Mouse (Mus musculus) hindbrain, embryonic 10.5 days (tissue): ENCODE data around the gene Wnt3a. TPM values are rescaled to one million over a fixed set of nuclear protein-coding genes. Genes with fewer than 3 reads are reported as not detected.

Experiments
- DNase-seq: peaks from one replicate; pipeline ENCODE4 v3.0.0-alpha.2; 2017; ENCODE audit warnings: low spot score
- H3K27ac ChIP-seq: fragments of 300-500 bp; sonication (generic); 2 replicates; pipeline ENCODE4 v1.5.1; 2016; ENCODE audit warnings: mild to moderate bottlenecking, moderate library complexity
- H3K27me3 ChIP-seq: fragments of 300-500 bp; sonication (generic); 2 replicates; pipeline ENCODE4 v1.6.1; 2016; ENCODE audit warnings: mild to moderate bottlenecking; ENCODE audit not compliant: poor library complexity, insufficient read depth, severe bottlenecking
- H3K36me3 ChIP-seq: fragments of 300-500 bp; sonication (generic); 2 replicates; pipeline ENCODE4 v1.6.1; 2016; ENCODE audit warnings: mild to moderate bottlenecking, moderate library complexity
- H3K4me1 ChIP-seq: fragments of 300-500 bp; sonication (generic); replicated peaks from 2 replicates; pipeline ENCODE4 v1.6.1; 2016; ENCODE audit warnings: mild to moderate bottlenecking
- H3K4me3 ChIP-seq: fragments of 300-500 bp; sonication (generic); 2 replicates; pipeline ENCODE4 v1.5.1; 2016; ENCODE audit warnings: mild to moderate bottlenecking, moderate library complexity
- H3K9me3 ChIP-seq: fragments of 300-500 bp; sonication (generic); 2 replicates; pipeline ENCODE4 v1.6.1; 2016; ENCODE audit warnings: mild to moderate bottlenecking, moderate library complexity
- WGBS: fragments of 180-500 bp; shearing (Covaris S2); methylation state at CpG from one replicate; pipeline ENCODE4 v1.1.7; 2016; 5-methylcytosine and 5-hydroxymethylcytosine counted together
- polyA plus RNA-seq: library from polyadenylated mRNA; unstranded; fragments of >200 nt; fragmentation: Nextera tagmentation; extraction: Ambion mirVana; gene quantifications from 2 replicates; pipeline ENCODE4 v1.2.1, GENCODE M21; 2016

The Wnt3a gene
- polyA plus RNA-seq, 1 experiment from 2014 or later: 14.2 TPM

- no peak for DNase-seq
- Histone ChIP-seq H3K4me3 (no peak overlapping the region), H3K9me3 (peaks cover 4% of the 10 kb centered on the region), H3K27me3 (peaks cover 30% of the 10 kb centered on the region; the same call in 1 of the 2 replicates), H3K4me1 (peaks cover 5% of the 10 kb centered on the region), H3K27ac (no peak overlapping the region), H3K36me3 (peaks cover 42% of the 10 kb centered on the region)
- WGBS: 80% methylated on average over 3 of the region's 3 CpGs
These were observed 16.4 kb downstream of the Wnt3a start for GRCm38 (mm10) chr11:59274184-59274583.

- H3K36me3 ChIP-seq: peaks cover 30% of the 10 kb centered on the region
- peaks cover 14% of the 10 kb centered on the region for H3K9me3 ChIP-seq
- peak overlapping the region; percentile 64 for H3K27ac ChIP-seq
- H3K4me1 ChIP-seq: peaks cover 50% of the 10 kb centered on the region
- peak; percentile 10 for DNase-seq
- WGBS: 23% methylated on average over 6 of the region's 6 CpGs
- H3K27me3 ChIP-seq: peaks cover 61% of the 10 kb centered on the region
- H3K4me3 ChIP-seq: no peak overlapping the region
These were observed 23.8 kb downstream of the Wnt3a start for GRCm38 (mm10) chr11:59266727-59267126.

- peak; percentile 10 for DNase-seq
- Histone ChIP-seq H3K27me3 (peaks cover 76% of the 10 kb centered on the region), H3K4me1 (peaks cover 50% of the 10 kb centered on the region), H3K27ac (peak overlapping the region; percentile 89), H3K9me3 (peaks cover 14% of the 10 kb centered on the region), H3K4me3 (peak overlapping the region; percentile 61), H3K36me3 (peaks cover 23% of the 10 kb centered on the region)
- 57% methylated on average over 8 of the region's 8 CpGs for WGBS
These were observed 25.3 kb downstream of the Wnt3a start for GRCm38 (mm10) chr11:59265154-59265813.

GRCm38 (mm10) chr11:59264593-59264992 lies 26.0 kb downstream of the Wnt3a start:
- DNase-seq: peak; percentile 66
- 1% methylated on average over 8 of the region's 8 CpGs for WGBS
- Histone ChIP-seq H3K27ac (peak overlapping the region; percentile 89), H3K9me3 (peaks cover 14% of the 10 kb centered on the region), H3K27me3 (peaks cover 80% of the 10 kb centered on the region), H3K36me3 (peaks cover 17% of the 10 kb centered on the region), H3K4me3 (peak overlapping the region; percentile 61), H3K4me1 (peaks cover 50% of the 10 kb centered on the region)

DNA sequence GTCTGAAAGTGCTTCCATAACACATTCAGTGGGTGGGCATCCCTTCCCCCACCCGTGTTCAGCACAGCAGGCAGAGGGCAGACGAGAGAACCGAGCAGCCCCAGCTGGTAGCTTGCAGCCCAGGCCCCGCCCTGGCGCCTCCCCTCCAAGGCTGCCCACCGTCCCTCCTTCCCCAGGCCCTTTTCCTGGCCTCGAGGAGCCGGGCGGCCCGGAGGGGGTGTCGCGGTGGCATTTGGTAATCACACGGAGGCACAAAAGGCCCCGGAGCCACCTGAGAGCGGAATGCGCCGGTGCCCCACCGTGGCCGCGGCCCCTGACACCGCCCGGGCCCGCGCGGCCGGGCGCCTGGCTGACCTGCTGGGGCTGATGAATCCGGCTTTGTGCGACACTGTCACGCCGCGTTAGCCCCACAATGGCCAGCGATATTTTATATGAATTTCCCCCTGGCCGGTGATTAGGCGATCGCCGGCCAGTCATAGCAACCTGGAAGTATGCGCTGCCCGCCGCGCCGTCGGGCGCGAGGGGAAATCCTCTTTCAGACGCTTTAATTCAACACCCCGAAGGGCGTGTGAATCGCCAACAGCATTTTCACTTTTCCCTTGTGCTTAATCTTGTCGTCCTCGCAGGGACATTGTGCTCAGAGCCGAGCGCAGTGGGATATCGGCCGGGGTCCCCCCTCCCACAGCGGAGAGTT lies 26.5 kb downstream of the Wnt3a start:
- H3K27me3 ChIP-seq: peaks cover 80% of the 10 kb centered on the region
- H3K36me3 ChIP-seq: peaks cover 11% of the 10 kb centered on the region
- H3K27ac ChIP-seq: peak overlapping the region; percentile 89
- H3K4me3 ChIP-seq: peak overlapping the region; percentile 61
- under 1% methylated on average over 56 of the region's 56 CpGs for WGBS
- H3K4me1 ChIP-seq: peaks cover 50% of the 10 kb centered on the region
- peak; percentile 86 for DNase-seq
- H3K9me3 ChIP-seq: peaks cover 9% of the 10 kb centered on the region; the same call in 1 of the 2 replicates

GRCm38 (mm10) chr11:59262308-59262707 lies 28.2 kb downstream of the Wnt3a start:
- no peak for DNase-seq
- H3K36me3 ChIP-seq: no peaks in the 10 kb centered on the region
- peaks cover 50% of the 10 kb centered on the region for H3K4me1 ChIP-seq
- H3K9me3 ChIP-seq: no peaks in the 10 kb centered on the region
- H3K27me3 ChIP-seq: peaks cover 77% of the 10 kb centered on the region
- no peak overlapping the region for H3K27ac ChIP-seq
- no peak overlapping the region for H3K4me3 ChIP-seq

GRCm38 (mm10) chr11:59260706-59261493 lies 29.7 kb downstream of the Wnt3a start:
- Histone ChIP-seq H3K9me3 (no peaks in the 10 kb centered on the region), H3K27ac (0 out of 2 replicates have a peak overlapping the region, but pooled peaks have one; percentile 45), H3K36me3 (no peaks in the 10 kb centered on the region), H3K27me3 (peaks cover 75% of the 10 kb centered on the region), H3K4me3 (no peak overlapping the region), H3K4me1 (peaks cover 36% of the 10 kb centered on the region)
- no peak for DNase-seq
- 85% methylated on average over 10 of the region's 10 CpGs for WGBS

DNA sequence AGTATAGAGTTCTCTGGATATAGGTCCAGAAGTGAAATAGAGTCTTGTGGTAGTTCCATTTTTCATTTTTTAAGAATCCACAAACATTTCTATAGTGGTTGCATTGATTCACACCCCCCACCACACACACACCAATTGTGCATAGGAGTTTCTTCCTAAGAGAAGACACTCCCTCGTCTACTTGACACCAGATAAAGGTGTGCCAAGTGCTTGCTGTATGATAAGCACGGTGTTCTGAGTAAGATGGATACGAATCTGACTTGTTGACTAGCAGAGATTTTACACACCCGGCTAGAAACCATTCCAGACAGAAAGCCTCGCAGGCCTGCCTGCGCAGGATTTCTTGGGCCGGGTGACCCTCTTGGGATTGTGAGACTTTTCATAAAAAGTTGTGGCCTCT lies 30.9 kb downstream of the Wnt3a start:
- peaks cover 71% of the 10 kb centered on the region for H3K27me3 ChIP-seq
- DNase-seq: no peak
- H3K36me3 ChIP-seq: no peaks in the 10 kb centered on the region
- H3K9me3 ChIP-seq: no peaks in the 10 kb centered on the region
- peaks cover 23% of the 10 kb centered on the region for H3K4me1 ChIP-seq
- H3K4me3 ChIP-seq: no peak overlapping the region
- H3K27ac ChIP-seq: no peak overlapping the region
- WGBS: 88% methylated on average over 7 of the region's 7 CpGs

- Histone ChIP-seq H3K4me1 (0 out of 2 replicates have a peak, but pooled peaks cover 4% of the 10 kb centered on the region), H3K27ac (no peak overlapping the region), H3K9me3 (no peaks in the 10 kb centered on the region), H3K27me3 (peaks cover 57% of the 10 kb centered on the region), H3K36me3 (peaks cover 16% of the 10 kb centered on the region), H3K4me3 (no peak overlapping the region)
- DNase-seq: no peak
- WGBS: 71% methylated on average over 10 of the region's 10 CpGs
These were observed 42.5 kb downstream of the Wnt3a start for GRCm38 (mm10) chr11:59248101-59248500.

DNA sequence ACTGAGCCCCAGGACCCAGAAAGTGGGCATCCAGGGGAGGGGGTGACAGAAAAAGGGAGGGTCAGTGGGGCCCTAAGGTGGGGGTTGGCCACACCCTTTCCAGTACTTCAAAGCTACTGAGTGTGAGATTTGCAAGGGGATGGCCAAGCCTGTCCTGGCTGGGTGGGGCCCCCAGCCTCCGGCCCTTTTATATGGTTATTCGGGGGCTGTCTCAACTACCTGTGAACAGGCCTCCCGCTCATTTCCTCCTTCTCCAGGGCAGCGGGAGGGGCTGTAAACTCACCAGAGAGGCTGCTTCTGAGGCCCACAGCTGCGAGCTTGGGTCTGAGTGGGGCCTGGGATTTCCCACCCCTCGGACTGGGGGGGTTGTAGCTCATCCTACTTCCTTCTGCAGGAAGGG lies 46.7 kb downstream of the Wnt3a start:
- Histone ChIP-seq H3K27me3 (peaks cover 73% of the 10 kb centered on the region), H3K4me3 (no peak overlapping the region), H3K9me3 (no peaks in the 10 kb centered on the region), H3K36me3 (peaks cover 3% of the 10 kb centered on the region; the same call in 1 of the 2 replicates), H3K4me1 (peaks cover 18% of the 10 kb centered on the region), H3K27ac (no peak overlapping the region)
- 44% methylated on average over 6 of the region's 6 CpGs for WGBS
- no peak for DNase-seq

DNA sequence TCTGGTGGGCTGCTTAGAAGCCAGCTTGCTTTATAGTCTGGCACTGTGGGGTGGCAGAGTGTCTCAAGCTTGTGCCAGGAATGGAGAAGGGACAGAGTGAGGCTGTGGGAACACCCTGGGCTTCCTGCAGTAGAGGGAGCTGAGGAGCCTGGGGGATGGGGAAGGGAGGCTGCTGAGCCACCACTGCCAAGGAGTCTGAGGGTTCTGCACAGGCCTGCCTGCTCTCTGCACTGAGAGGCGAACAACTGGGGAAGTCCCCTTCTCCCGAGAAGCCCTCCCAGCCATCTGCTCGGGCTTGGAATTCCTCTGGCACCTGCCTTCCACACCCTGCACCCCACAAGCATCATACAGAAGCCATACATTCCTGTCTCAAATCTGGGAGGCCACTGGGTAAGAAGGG lies 48.7 kb downstream of the Wnt3a start:
- no peak for DNase-seq
- WGBS: 41% methylated on average over 3 of the region's 3 CpGs
- no peak overlapping the region for H3K4me3 ChIP-seq
- no peaks in the 10 kb centered on the region for H3K9me3 ChIP-seq
- H3K36me3 ChIP-seq: no peaks in the 10 kb centered on the region
- H3K27ac ChIP-seq: no peak overlapping the region; the same call in 1 of the 2 replicates
- H3K27me3 ChIP-seq: peaks cover 66% of the 10 kb centered on the region
- H3K4me1 ChIP-seq: peaks cover 27% of the 10 kb centered on the region

DNA sequence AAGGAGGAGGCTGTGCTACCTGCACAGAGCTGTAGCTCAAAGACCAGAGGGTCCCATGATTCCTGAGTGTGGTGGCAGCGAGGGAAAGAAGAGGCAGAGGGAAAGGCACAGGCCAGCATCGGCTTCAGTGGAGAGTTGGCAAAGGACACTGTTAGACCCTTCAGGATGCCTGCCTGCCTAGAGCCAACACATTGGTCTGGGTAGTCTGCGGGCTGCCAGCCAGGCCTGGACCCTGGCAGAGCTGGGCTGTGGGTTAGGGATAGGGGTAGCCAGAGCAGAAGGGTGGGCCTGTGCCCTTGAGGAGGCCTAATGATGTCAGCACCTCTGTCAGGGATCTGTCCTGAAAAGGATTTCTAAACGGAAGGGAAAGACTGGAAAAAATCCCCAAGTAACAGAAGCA lies 50.8 kb downstream of the Wnt3a start:
- WGBS: 76% methylated on average over 4 of the region's 4 CpGs
- H3K4me3 ChIP-seq: no peak overlapping the region
- H3K27me3 ChIP-seq: peaks cover 60% of the 10 kb centered on the region
- H3K27ac ChIP-seq: peak overlapping the region; percentile 6
- peaks cover 27% of the 10 kb centered on the region for H3K4me1 ChIP-seq
- no peaks in the 10 kb centered on the region for H3K36me3 ChIP-seq
- no peaks in the 10 kb centered on the region for H3K9me3 ChIP-seq
- DNase-seq: no peak

- no peak for DNase-seq
- peaks cover 27% of the 10 kb centered on the region for H3K4me1 ChIP-seq
- H3K27me3 ChIP-seq: peaks cover 60% of the 10 kb centered on the region
- 54% methylated on average over 4 of the region's 4 CpGs for WGBS
- no peaks in the 10 kb centered on the region for H3K36me3 ChIP-seq
- no peaks in the 10 kb centered on the region for H3K9me3 ChIP-seq
- peak overlapping the region; percentile 6 for H3K27ac ChIP-seq
- peak overlapping the region; percentile 19; the same call in 1 of the 2 replicates for H3K4me3 ChIP-seq
These were observed 51.1 kb downstream of the Wnt3a start for GRCm38 (mm10) chr11:59239428-59239785.
